Mouse (Mus musculus) T-cell, adult 66 days (primary cell): ENCODE data around the gene Tex16. TPM values are rescaled to one million over a fixed set of nuclear protein-coding genes. Genes with fewer than 3 reads are reported as not detected.

Experiments used
- total RNA-seq, 2 experiments: library from RNA; stranded (reverse); gene quantifications; 3 replicates in 1 of 2; 4 replicates in 1 of 2; pipeline ENCODE4 v1.2.4; 2023

The Tex16 gene
- not detected for total RNA-seq

DNA sequence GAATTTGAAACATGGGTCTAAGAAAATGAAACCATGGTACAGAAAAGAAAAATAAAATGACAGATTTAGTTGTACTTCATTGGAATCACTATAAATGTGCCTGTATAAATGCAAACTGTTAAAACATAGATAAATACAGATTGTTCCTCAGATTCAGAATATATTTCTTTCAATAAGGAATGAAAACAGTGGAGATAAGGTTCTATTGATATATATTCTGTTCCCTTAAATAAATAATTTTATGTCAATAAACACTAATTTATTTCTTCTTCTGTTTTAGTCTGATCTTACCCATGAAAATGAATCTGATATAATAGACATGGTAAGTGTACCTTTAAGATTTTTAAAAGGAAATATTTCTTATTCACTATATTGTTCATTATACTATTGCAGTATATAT, at the start of gene Tex16:
Tex16 (plus strand) TSS at position 301 of the 400 bp plus-strand sequence.

Other genes starting within 250 kb of the Tex16 start
- gene Gm45194, start 119.6 kb upstream of the Tex16 start, total RNA-seq = not detected
- not detected for gene 4933403O08Rik, start 228.0 kb downstream of the Tex16 start, total RNA-seq